Mouse (Mus musculus) hindbrain, embryonic 16.5 days (tissue): ENCODE data around the gene Hic2. TPM values are rescaled to one million over a fixed set of nuclear protein-coding genes. Genes with fewer than 3 reads are reported as not detected.

ENCODE experiments used
- ATAC-seq: fragments of 200-750 bp; cut with Nextera tagmentation; 2 replicates; pipeline ENCODE4 v1.8.0; 2017; ENCODE audit warnings: moderate TSS enrichment, moderate library complexity
- H3K27ac ChIP-seq: fragments of 300-500 bp; sonication (generic); 2 replicates; pipeline ENCODE4 v1.5.1; 2014; ENCODE audit warnings: low read depth, mild to moderate bottlenecking, control low read depth, low read length, moderate library complexity
- H3K27me3 ChIP-seq: fragments of 300-500 bp; sonication (generic); replicated peaks from 2 replicates; pipeline ENCODE4 v1.6.1; 2014; ENCODE audit warnings: low read length; ENCODE audit not compliant: control insufficient read depth, insufficient read depth
- H3K36me3 ChIP-seq: fragments of 300-500 bp; sonication (generic); 2 replicates; pipeline ENCODE4 v1.6.1; 2014; ENCODE audit warnings: mild to moderate bottlenecking, low read length, moderate library complexity, mixed read lengths; ENCODE audit not compliant: control insufficient read depth, insufficient read depth
- H3K4me1 ChIP-seq: fragments of 300-500 bp; sonication (generic); 2 replicates; pipeline ENCODE4 v1.6.1; 2014; ENCODE audit warnings: low read depth, low read length; ENCODE audit not compliant: control insufficient read depth, insufficient read depth
- H3K4me2 ChIP-seq: fragments of 300-500 bp; sonication (generic); 2 replicates; pipeline ENCODE4 v1.6.1; 2014; ENCODE audit warnings: mild to moderate bottlenecking, low read length, control low read depth, moderate library complexity
- H3K4me3 ChIP-seq: fragments of 300-500 bp; sonication (generic); 2 replicates; pipeline ENCODE4 v1.5.1; 2014; ENCODE audit warnings: mild to moderate bottlenecking, low read length, control low read depth, moderate library complexity
- H3K9ac ChIP-seq: fragments of 300-500 bp; sonication (generic); 2 replicates; pipeline ENCODE4 v1.6.1; 2014; ENCODE audit warnings: low read depth, mild to moderate bottlenecking, control low read depth, low read length, moderate library complexity
- H3K9me3 ChIP-seq: fragments of 300-500 bp; sonication (generic); 2 replicates; pipeline ENCODE4 v1.6.1; 2014; ENCODE audit warnings: mild to moderate bottlenecking, low read length, moderate library complexity; ENCODE audit not compliant: control insufficient read depth
- WGBS: fragments of 180-500 bp; shearing (Covaris S2); extraction: QIAGEN DNeasy Blood & Tissue Kit; methylation state at CpG from one replicate; pipeline ENCODE4 v1.1.7; 2014; 5-methylcytosine and 5-hydroxymethylcytosine counted together
- polyA plus RNA-seq: library from polyadenylated mRNA; unstranded; fragments of >200 nt; fragmentation: Nextera tagmentation; extraction: Ambion mirVana; gene quantifications from 2 replicates; pipeline ENCODE4 v1.2.1, GENCODE M21; 2015

Hic2 gene
- polyA plus RNA-seq, 1 experiment from 2014 or later, result 6.1 TPM

GRCm38 (mm10) chr16:17208389-17209361, 24.7 kb upstream of the Hic2 start, which contains the start of gene Rimbp3:
Gene Rimbp3, plus strand, starts transcription at chr16:17208603.
- Histone ChIP-seq H3K4me2 (peak within 1 kb of the TSS; percentile 95), H3K9ac (peak within 1 kb of the TSS; percentile 70), H3K36me3 (no peaks in the 10 kb centered on the region), H3K9me3 (no peaks in the 10 kb centered on the region), H3K4me1 (peaks cover 20% of the 10 kb centered on the region), H3K27ac (peak within 1 kb of the TSS; percentile 92), H3K4me3 (peak within 1 kb of the TSS; percentile 70), H3K27me3 (0 out of 2 replicates have a peak, but pooled peaks cover 2% of the 10 kb centered on the region)
- ATAC-seq, result peak; percentile 88
- under 1% methylated on average over 70 of the region's 85 CpGs for WGBS

- Histone ChIP-seq H3K4me2 (peak overlapping the region; percentile 95), H3K9ac (peak overlapping the region; percentile 70), H3K9me3 (no peaks in the 10 kb centered on the region), H3K36me3 (no peaks in the 10 kb centered on the region), H3K27me3 (0 out of 2 replicates have a peak, but pooled peaks cover 2% of the 10 kb centered on the region), H3K4me3 (peak overlapping the region; percentile 70), H3K4me1 (peaks cover 20% of the 10 kb centered on the region), H3K27ac (peak overlapping the region; percentile 92)
- WGBS, result 3% methylated on average over 37 of the region's 37 CpGs
- ATAC-seq, result peak; percentile 18
Measured at GRCm38 (mm10) chr16:17209404-17209960, 23.9 kb upstream of the Hic2 start.

GRCm38 (mm10) chr16:17209981-17210838, 23.2 kb upstream of the Hic2 start:
- peak overlapping the region; percentile 70 for H3K4me3 ChIP-seq
- peak; percentile 73 for ATAC-seq
- no peaks in the 10 kb centered on the region for H3K9me3 ChIP-seq
- H3K36me3 ChIP-seq, result no peaks in the 10 kb centered on the region
- H3K27ac ChIP-seq, result peak overlapping the region; percentile 92; the same call in 1 of the 2 replicates
- peak overlapping the region; percentile 70 for H3K9ac ChIP-seq
- H3K4me2 ChIP-seq, result peak overlapping the region; percentile 95
- 6% methylated on average over 48 of the region's 48 CpGs for WGBS
- 0 out of 2 replicates have a peak, but pooled peaks cover 2% of the 10 kb centered on the region for H3K27me3 ChIP-seq
- peaks cover 20% of the 10 kb centered on the region for H3K4me1 ChIP-seq

GRCm38 (mm10) chr16:17216934-17217633, 16.3 kb upstream of the Hic2 start:
- Histone ChIP-seq H3K4me3 (no peak overlapping the region), H3K27me3 (no peaks in the 10 kb centered on the region), H3K36me3 (no peaks in the 10 kb centered on the region), H3K9me3 (no peaks in the 10 kb centered on the region), H3K4me1 (no peaks in the 10 kb centered on the region), H3K4me2 (no peak overlapping the region), H3K27ac (no peak overlapping the region), H3K9ac (no peak overlapping the region)
- ATAC-seq, result no peak
- 58% methylated on average over 8 of the region's 8 CpGs for WGBS

- Histone ChIP-seq H3K27me3 (no peaks in the 10 kb centered on the region), H3K36me3 (no peaks in the 10 kb centered on the region), H3K4me3 (no peak overlapping the region), H3K4me1 (no peaks in the 10 kb centered on the region), H3K9me3 (no peaks in the 10 kb centered on the region), H3K4me2 (no peak overlapping the region), H3K27ac (no peak overlapping the region), H3K9ac (no peak overlapping the region)
- ATAC-seq, result no peak
- WGBS, result 41% methylated on average over 7 of the region's 7 CpGs
Measured at GRCm38 (mm10) chr16:17220127-17220733, 13.1 kb upstream of the Hic2 start.

- no peak overlapping the region for H3K9ac ChIP-seq
- H3K27ac ChIP-seq, result no peak overlapping the region
- 36% methylated on average over 25 of the region's 25 CpGs for WGBS
Measured at GRCm38 (mm10) chr16:17222197-17222596, 11.2 kb upstream of the Hic2 start.

GRCm38 (mm10) chr16:17225584-17225983, 7.8 kb upstream of the Hic2 start:
- no peaks in the 10 kb centered on the region for H3K9me3 ChIP-seq
- H3K9ac ChIP-seq, result no peak overlapping the region
- H3K4me3 ChIP-seq, result no peak overlapping the region
- no peak overlapping the region for H3K4me2 ChIP-seq
- no peaks in the 10 kb centered on the region for H3K27me3 ChIP-seq
- H3K4me1 ChIP-seq, result no peaks in the 10 kb centered on the region
- H3K27ac ChIP-seq, result no peak overlapping the region
- 92% methylated on average over 5 of the region's 5 CpGs for WGBS
- no peaks in the 10 kb centered on the region for H3K36me3 ChIP-seq
- ATAC-seq, result no peak

More at GRCm38 (mm10) chr16:17222197-17222596, 11.2 kb upstream of the Hic2 start:
- no peaks in the 10 kb centered on the region for H3K4me1 ChIP-seq
- H3K36me3 ChIP-seq, result no peaks in the 10 kb centered on the region
- no peak overlapping the region for H3K4me2 ChIP-seq
- no peaks in the 10 kb centered on the region for H3K9me3 ChIP-seq
- no peak overlapping the region for H3K4me3 ChIP-seq
- no peaks in the 10 kb centered on the region for H3K27me3 ChIP-seq
- peak; percentile 100 for ATAC-seq

GRCm38 (mm10) chr16:17226496-17226895, 6.9 kb upstream of the Hic2 start:
- Histone ChIP-seq H3K4me3 (no peak overlapping the region), H3K9ac (no peak overlapping the region), H3K4me2 (no peak overlapping the region), H3K27ac (no peak overlapping the region), H3K27me3 (no peaks in the 10 kb centered on the region), H3K4me1 (no peaks in the 10 kb centered on the region), H3K9me3 (no peaks in the 10 kb centered on the region), H3K36me3 (no peaks in the 10 kb centered on the region)
- no peak for ATAC-seq
